Mouse (Mus musculus): ENCODE data around the gene Slc27a1.

Gene Slc27a1

DNA sequence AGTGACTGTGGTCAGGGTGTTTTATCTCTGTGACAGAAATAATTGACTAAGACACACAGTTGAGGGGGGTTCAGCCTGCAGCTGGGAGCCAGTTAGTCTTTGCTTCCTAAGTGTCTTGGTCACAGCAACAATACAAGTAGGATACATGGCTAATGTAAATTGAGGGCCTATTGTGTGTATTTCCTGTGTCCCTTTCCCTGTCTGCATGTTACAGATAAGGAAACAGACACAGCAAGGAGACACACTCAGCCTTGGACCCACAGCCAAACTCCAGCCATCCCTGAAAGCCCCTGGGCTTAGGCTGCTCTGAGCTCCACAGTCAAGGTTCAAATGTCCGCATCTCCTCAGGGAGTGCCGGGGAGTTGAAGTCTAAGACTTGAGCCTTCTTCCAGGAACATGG, 14.0 kb upstream of the Slc27a1 start:
- DNase-seq (ENCODE audit: low read depth, low spot score): no peak

DNA sequence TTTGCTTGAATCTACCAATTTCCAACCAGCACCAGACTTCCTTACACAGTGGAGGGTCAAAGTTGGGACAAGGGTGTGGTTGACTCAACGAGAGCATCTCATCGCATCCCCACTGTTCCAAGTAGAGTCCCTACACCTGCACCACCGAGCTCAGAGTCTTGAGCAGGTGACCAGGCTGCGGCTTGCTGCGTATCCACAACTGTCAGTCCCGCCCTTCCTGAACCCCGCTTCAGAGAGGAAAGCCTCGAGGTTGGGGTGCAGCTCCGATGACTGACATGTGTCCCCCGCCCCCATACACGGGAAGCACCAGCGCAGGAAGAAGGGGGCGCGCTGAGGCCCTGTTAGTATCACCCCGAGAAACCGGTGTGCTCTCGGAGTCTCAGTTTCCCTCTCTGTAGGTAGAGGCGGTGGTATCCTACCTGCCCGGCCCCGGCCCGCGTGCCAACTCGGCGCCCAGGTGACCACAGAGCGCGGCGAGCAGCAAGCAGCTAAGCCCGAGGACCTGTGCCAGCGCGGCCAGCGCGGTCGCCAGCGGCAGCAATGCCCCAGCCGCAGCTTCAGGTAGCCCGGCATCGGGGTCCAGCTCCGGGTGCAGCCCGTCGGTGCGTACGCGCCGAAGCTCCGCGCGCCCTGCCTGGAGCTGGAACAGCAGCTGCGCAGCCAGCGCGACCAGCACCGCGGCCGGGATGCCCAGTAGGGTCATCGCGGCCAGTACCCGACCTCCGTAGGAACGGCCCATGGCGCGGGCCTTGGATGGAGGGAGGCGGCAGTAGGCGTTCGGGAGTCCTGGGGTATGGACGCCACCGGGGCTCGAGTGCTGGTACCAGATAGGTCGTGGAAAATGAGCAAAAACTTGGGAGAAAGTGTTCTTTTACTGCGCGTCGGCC, 10.4 kb upstream of the Slc27a1 start, which contains the start of gene Tmem221:
TSS of gene Tmem221 (minus strand) at position 801 of the 887 bp plus-strand sequence.
- no peak for DNase-seq (ENCODE audit: low read depth, low spot score)

DNA sequence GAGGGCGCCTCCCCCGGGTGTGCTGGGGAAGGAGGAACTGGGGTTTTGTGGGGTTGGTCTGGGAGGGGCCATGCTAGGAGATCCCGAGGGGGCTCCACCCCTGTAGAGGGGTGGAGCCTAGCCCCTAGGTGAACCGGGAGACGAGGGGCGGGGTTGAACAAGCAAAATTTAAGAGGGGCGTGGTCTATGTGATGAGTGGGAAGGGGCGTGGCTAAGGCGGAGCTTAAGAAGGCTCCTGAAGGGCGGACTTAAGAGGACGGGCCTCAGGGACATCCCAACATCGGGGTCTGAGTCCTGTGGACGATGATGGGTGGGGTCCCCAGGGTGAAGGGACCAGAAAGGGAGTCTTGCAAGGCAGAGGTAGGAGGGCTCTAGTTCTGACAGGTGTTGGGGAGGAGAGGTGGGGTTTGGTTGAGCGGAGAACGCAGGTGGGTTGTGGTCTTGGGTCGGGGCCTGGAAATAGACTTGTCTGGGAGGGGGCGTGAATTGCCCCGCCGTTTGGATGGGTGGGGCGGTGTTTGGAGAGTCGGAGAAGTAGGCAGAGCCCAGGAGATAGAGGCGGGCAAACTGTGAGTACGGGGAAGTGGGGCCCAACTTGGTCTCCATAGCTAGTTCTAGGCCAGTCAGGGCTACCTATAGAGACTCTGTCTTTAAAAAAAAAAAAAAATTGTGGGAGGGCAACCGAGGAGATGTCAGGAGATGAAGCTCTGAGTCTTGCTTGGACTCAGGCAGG, 9.6 kb upstream of the Slc27a1 start:
- DNase-seq (ENCODE audit: low read depth, low spot score): no peak

DNA sequence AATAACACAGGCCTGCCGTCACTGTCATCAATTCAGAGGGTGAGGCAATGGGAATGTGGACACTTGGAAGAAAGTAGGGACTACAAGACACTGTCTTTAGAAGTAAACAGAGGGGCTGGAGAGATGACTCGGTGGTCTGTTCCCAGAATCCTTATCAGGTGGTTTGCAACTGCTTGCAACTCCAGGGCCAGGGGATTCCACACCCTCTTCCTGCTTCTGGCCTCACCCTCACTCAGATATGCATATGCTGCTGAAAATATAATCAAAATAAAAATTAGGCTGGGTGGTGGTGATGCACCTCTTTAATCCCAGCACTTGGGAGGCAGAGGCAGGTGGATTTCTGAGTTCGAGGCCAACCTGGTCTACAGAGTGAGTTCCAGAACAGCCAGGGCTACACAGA, 8.6 kb upstream of the Slc27a1 start:
- no peak for DNase-seq (ENCODE audit: low read depth, low spot score)

DNA sequence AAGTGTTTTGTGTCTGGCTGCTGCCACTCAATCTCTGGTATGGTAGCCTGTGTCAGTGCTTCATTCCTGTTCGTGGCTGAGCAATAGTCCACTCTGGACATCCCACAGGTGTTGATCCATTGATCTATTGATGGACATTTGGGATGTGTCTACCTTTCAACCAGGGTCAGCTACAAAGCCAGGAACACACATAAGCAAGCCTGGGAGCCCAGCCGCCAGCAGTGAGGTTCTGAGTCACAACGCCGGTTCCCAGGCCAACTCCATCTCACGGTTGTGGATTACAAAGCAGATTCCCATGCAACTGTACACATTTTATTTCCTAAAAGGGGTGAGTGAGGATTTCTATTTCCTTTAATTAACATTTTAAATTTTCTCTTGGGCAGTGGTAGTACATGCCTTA, 7.9 kb upstream of the Slc27a1 start:
- DNase-seq (ENCODE audit: low read depth, low spot score): no peak

DNA sequence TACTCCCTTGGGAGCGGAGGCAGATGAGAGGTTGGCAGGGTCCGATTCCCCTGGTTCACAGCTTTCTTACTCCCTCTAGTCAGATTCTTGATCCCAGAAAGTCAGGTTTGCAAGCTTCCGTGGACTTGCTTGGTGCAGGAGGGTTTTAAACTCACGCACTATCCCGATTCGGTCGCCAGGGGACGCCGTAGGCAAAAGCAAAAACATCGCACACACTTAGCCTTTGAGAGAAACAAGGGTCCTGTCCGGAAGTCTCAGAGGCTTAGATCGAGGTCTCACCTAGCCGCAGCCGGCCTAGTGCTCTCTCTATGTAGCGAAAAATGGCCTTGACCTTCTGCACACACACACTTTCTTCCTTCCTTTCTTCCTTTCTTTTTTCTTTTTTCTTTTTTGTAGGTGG, 7.3 kb upstream of the Slc27a1 start:
- no peak for DNase-seq (ENCODE audit: low read depth, low spot score)

DNA sequence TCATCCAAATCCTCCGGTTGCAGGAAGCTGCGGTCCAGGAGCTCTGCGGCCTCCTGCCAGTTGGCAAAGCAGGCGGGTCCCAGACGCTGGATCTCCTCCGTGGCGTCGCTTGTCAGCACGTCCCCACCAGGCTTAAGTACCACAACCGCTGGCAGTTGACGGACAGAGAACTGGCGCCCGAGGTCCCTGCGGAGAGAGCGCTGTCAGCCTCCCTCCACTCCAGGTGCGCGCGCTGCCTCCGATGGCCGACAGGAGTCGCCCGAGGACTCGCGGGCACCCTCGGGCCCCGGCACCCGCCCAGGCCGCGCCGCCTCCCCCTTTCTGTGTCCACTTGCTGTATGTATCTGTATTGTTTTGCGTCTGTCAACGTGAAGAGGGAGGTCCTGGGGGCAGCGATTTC, 5.9 kb upstream of the Slc27a1 start:
- DNase-seq (ENCODE audit: low read depth, low spot score): no peak

DNA sequence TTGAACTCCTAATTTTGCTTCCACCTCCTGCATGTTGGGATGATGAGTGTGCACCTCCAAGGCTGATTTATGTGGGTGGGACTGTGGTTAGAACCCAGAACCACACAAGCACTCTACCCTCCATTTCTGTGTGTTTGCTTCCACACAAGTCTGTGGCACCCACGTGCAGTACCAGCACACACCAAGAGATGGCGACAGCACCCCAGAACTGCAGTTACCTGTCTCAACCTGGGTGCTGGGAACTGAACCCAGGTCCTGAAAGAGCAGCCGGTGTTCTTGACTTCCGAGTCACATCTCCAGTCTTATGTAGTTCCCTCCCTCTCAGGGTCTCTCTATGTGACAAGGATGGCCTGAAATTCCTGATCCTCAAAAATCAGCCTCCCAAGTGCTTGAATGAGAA, 4.7 kb upstream of the Slc27a1 start:
- DNase-seq (ENCODE audit: low read depth, low spot score): no peak

DNA sequence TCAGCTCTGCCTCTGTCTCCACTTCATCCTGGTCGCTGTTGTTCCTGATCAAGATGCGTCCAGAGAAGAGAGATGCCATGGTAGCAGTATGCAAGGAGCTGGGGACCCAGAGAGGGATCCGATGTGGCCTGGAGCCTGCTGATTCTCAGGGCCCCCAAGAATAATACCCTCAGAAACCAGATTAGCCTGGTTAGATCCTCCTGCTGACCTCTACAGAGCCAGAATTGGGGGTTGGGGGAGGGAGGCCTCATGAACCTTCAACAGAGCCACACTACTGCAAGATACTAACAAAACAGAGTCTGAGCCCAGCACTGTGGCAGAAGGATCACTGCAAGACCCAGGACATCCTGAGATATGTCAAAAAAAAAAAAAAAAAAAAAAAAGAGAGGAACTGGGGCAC, 2.2 kb upstream of the Slc27a1 start, which contains the start of gene Nxnl1:
TSS of gene Nxnl1 (minus strand) at position 101 of the 400 bp plus-strand sequence.
- DNase-seq (ENCODE audit: low read depth, low spot score): no peak

DNA sequence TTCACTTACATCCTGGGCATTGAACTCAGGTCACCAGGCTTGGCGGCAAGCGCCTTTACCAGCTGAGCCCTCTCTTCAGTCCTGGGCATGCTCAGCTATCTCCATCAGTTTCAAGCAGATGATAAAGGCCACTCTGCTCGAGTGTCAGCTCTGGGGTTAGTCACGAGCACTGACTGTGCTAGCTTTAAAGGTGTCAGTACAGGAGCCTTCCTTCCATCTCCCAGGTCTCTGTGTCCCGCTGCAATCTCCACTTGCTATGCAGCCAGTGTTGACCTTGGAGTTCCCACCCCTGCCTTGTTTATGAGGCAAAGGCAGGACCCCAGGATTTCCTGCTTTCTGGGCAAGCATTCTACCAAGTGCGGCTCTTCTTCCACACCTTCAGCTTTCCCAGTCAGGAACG, 1.1 kb upstream of the Slc27a1 start:
- DNase-seq (ENCODE audit: low read depth, low spot score): no peak

DNA sequence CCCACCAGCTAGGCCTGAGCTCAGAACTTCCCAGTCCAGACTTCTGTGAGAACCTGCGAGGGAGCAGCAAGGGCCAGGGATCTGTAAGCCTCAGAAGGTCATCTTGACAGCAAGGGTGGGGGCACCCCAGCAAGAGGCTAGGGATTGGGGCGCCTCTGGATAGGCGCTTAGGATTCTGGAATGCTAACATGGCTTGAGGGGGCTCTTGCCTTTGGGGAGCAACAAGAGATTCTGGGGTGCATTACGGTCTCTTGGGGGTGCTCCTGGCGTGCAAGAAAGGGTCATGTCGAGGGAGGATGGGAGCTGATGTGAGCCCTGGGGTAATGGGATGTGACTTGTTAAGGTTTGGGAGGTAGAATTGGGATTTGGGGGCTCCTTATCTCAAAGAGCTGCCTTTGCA, 259 bp downstream of the Slc27a1 start:
- no peak for DNase-seq (ENCODE audit: low read depth, low spot score)

DNA sequence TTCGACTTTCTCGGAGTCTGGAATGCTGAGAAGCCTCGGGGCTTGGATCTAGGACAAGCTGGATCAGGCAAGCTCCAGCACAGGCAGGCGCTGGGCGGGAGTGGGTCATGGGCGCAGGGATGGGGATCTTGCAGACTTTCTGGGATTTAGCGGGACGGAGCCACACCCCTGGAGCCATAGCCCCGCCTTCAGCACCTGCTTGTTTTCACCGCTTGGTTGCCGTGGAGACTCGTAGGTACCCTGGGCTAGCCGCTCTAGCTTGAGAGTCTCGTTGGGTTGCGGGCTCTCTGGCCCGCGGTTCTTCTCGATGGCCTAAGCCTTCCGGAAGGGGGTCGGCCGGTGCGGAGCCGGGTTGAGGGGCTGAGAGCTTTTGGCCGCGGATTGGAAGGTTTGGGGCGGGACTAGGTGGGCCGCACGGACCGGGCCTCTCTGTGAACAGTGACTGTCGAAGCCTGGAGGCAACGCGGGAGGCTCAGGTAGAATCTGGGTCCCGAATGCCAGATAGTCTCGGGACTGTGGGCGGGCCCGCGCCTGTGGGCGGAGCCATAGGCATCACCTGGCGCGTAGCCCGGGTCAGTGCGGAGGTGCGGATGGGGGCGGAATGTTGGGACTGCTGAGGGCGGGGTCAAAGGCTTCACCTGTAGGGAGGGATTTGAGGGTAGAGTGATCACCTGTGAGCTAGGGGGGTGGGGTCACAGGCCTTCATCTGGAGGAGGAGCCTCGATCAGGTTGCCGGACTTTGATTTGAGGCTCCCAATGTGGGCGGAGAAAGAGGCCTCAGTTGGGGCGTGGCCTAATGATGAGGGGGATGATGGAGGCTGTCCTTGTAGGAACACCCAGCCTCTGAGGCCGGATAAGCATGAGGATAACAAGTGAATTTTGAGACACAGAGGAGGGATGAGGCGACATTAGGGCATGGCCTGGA, 946 bp downstream of the Slc27a1 start:
- DNase-seq (ENCODE audit: low read depth, low spot score): peak; percentile 94

DNA sequence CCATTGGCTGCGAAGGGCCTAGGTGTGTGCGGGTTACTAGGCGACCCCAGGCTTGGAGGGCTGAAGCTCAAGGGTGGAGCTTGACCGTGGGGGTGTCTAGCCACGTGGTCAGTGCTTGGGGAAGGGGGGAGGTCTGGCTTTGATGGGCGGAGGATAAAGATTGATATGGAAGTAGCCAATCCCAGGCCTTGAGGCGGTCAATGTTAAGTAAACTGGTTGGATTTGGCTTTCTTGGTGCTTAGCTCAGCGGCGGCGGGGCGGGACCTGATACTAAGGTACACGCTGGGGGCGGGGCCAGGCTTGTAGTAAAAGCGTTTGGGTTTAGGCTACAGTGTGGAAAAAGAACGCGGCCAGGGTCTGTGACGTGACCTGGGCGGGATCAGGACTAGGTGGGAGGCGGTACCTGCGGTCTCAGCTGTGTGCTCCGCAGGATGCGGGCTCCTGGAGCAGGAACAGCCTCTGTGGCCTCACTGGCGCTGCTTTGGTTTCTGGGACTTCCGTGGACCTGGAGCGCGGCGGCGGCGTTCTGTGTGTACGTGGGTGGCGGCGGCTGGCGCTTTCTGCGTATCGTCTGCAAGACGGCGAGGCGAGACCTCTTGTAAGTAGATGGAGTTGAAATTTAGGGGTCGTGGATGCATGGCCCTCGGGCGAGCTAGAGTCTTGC, 1.7 kb downstream of the Slc27a1 start:
- peak; percentile 95 for DNase-seq (ENCODE audit: low read depth, low spot score)

DNA sequence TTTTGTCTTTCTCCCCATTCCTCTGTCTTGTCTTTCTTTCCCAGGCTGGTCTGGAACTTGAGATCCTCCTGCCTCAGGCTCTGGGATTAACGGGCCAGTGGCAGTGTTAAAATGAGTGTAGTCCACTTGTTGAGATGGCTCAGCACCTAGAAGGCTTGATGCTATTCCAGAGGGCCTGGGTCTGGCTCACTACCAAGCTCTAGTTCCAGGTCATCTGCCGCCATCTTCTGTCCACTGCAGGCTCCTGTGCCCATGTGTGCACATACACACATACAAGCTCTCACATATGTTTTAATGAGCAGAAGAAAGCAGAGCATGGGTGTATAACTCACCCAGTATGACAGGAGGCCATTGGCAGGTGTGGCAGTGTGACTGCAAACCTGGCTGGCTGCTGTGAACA, 3.4 kb downstream of the Slc27a1 start:
- DNase-seq (ENCODE audit: low read depth, low spot score): no peak

DNA sequence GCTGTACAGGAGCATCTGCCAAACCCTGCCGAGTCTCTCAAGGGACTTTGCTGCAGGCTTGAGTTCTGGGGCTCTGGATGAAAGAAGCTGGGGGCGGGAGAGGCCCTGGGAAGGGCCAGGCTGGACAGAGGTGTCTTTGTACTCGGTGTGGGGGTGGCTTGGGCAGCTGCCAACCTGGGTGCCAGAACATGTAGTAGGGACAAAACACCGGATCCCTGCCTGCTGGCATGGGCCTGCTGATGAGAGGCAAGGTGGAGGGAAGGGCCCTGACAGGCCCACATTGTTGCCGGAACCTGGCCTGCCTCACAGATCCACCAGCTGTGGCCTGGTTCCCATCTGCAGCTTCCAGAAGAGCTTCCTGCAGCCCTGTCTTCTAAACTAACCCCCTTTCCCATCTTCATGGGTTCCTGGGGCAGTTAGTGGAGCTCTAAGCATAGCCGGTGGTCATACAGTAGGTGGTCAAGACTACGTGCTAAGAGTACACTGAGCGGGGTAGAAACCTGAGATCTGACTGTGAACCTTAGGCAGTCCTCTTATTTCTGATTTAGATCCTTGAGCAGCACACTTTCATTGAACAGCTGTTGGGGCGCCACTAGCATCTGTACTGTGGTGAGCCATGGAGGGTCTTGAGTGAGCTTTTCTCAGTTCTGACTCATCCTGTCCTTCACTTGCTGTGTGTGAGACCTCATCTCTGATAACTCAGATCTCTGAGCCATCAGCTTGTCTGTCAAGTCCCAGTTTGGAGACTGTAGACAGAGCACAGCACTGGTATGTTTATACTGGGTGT, 4.4 kb downstream of the Slc27a1 start:
- DNase-seq (ENCODE audit: low read depth, low spot score): no peak

DNA sequence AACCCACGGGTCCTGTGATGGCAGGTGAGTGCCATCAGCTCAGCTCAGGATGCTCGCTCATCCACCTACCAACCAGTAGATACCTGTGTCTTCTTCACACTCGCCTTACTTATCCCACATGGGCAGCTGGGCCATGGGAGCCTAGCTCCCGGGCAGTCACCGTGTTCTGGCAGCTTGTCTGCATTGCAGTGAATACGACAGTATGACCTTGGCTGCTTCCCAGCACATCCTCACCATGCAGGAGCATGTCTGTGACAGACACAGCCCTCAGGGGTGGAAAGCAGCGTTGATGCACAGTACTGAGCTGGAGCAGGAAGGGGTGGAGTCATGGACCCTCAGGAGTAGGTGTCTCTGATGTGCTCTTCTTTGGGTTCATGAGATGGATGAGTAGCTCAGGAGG, 5.7 kb downstream of the Slc27a1 start:
- no peak for DNase-seq (ENCODE audit: low read depth, low spot score)

DNA sequence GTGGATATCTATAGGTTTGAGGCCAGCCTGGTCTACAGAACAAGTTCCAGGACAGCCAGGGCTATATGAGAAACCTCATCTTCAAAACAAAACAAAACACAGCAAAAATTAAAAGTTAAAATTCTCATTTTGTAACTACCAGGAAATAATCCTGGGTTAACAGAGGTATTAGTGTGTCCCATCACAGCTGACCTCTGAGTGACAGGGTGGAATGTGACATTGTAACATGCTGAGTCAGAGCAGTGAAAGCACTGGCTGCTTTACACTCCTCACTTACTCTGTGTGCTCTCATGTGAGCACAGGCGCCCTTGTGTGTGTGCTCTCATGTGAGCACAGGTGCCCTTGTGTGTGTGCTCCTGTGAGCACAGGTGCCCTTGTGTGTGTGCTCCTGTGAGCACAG, 6.3 kb downstream of the Slc27a1 start:
- DNase-seq (ENCODE audit: low read depth, low spot score): no peak

DNA sequence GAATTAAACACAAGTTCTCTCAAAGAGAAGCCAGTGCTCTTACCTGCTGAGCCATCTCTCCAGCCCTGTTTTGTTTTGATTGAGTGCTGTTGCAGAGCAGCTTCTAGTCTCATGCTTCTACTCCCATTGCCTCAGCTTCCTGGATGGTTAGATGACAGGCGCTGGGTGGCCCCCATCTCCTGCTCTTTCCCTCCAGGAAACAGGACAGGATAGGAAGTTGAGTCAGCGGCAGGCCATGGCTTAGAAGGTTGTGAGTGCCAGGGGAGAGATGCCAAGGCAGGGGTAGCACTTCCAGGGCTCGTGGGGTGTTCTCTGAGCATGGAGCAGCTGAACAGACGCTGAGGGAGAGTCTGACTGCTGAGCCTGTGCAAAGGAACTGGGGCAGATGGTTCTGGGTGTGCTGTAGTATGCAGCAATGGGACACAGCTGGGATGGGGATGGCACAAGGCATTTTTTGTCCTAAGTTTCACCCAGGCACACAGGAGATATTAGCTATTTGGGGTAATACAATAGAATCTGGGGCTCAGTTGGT, 9.2 kb downstream of the Slc27a1 start:
- no peak for DNase-seq (ENCODE audit: low read depth, low spot score)

DNA sequence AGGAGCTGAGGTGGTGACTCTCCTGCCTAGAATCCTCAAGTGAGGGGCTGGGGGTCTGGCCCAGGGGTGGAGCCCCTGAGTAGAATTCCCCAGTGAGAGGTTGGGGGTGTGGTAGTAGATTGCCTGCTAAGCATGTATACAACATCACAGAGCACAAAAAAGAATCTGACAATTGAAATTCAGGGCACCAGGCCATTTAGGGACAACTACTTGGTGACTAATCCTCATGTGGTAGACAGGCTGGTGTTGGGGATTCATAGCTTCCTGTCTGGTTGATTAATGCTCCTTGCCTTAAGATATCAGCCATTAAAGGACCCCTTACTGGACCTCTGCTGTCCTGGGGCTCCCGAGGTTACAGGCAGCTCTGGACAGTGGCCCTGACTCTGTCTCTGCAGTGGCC, 10.3 kb downstream of the Slc27a1 start:
- DNase-seq (ENCODE audit: low read depth, low spot score): no peak

DNA sequence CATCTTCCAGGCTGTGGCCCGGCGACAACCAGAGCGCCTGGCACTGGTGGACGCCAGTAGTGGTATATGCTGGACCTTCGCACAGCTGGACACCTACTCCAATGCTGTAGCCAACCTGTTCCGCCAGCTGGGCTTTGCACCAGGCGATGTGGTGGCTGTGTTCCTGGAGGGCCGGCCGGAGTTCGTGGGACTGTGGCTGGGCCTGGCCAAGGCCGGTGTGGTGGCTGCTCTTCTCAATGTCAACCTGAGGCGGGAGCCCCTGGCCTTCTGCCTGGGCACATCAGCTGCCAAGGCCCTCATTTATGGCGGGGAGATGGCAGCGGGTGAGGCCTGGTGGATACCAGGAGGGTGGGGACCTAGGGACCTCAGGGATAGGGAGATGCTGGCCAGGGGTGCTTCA, 10.8 kb downstream of the Slc27a1 start:
- no peak for DNase-seq (ENCODE audit: low read depth, low spot score)
